Mouse (Mus musculus) splenic B cell, adult 2 months (primary cell): Measurements from ENCODE around the gene 4933427D14Rik.

Experiments
- DNase-seq: peaks from one replicate; pipeline ENCODE4 v3.0.0-alpha.2; 2011; ENCODE audit warnings: low read depth, low spot score
- H3K27me3 ChIP-seq: 2 replicates; pipeline ENCODE4 v1.6.1; 2012; ENCODE audit warnings: mild to moderate bottlenecking, low read length, moderate library complexity, mixed read lengths; ENCODE audit not compliant: control insufficient read depth, poor library complexity, insufficient read depth, severe bottlenecking
- H3K36me3 ChIP-seq: 2 replicates; pipeline ENCODE4 v1.6.1; 2012; ENCODE audit warnings: mild to moderate bottlenecking, low read length, moderate library complexity, mixed read lengths; ENCODE audit not compliant: control insufficient read depth, poor library complexity, insufficient read depth, severe bottlenecking

The 4933427D14Rik gene

GRCm38 (mm10) chr11:72207204-72207833 lies at the start of gene 4933427D14Rik, which contains the start of gene Txndc17:
4933427D14Rik (minus strand) TSS chr11:72207459.
Txndc17 (plus strand) TSS chr11:72207547.
- peaks cover 7% of the 10 kb centered on the region for H3K36me3 ChIP-seq
- no peaks in the 10 kb centered on the region for H3K27me3 ChIP-seq
- DNase-seq: peak; percentile 80

- no peaks in the 10 kb centered on the region for H3K27me3 ChIP-seq
- DNase-seq: no peak
- H3K36me3 ChIP-seq: no peaks in the 10 kb centered on the region
Measured at GRCm38 (mm10) chr11:72256441-72256840, 49.2 kb upstream of the 4933427D14Rik start.

GRCm38 (mm10) chr11:72255629-72256028 lies 48.4 kb upstream of the 4933427D14Rik start:
- Histone ChIP-seq H3K27me3 (no peaks in the 10 kb centered on the region), H3K36me3 (no peaks in the 10 kb centered on the region)
- no peak for DNase-seq

GRCm38 (mm10) chr11:72245196-72245753 lies 38.0 kb upstream of the 4933427D14Rik start:
- no peak for DNase-seq
- Histone ChIP-seq H3K27me3 (no peaks in the 10 kb centered on the region), H3K36me3 (no peaks in the 10 kb centered on the region)

- no peaks in the 10 kb centered on the region for H3K27me3 ChIP-seq
- no peak for DNase-seq
- H3K36me3 ChIP-seq: no peaks in the 10 kb centered on the region
Measured at GRCm38 (mm10) chr11:72240062-72240860, 33.0 kb upstream of the 4933427D14Rik start.

- H3K36me3 ChIP-seq: no peaks in the 10 kb centered on the region
- no peaks in the 10 kb centered on the region for H3K27me3 ChIP-seq
- no peak for DNase-seq
Measured at GRCm38 (mm10) chr11:72234013-72234412, 26.8 kb upstream of the 4933427D14Rik start.

- Histone ChIP-seq H3K36me3 (no peaks in the 10 kb centered on the region), H3K27me3 (no peaks in the 10 kb centered on the region)
- DNase-seq: no peak
Measured at GRCm38 (mm10) chr11:72232991-72233390, 25.7 kb upstream of the 4933427D14Rik start.

GRCm38 (mm10) chr11:72232068-72232467 lies 24.8 kb upstream of the 4933427D14Rik start:
- Histone ChIP-seq H3K27me3 (no peaks in the 10 kb centered on the region), H3K36me3 (no peaks in the 10 kb centered on the region)
- DNase-seq: no peak

- no peak for DNase-seq
- Histone ChIP-seq H3K36me3 (no peaks in the 10 kb centered on the region), H3K27me3 (no peaks in the 10 kb centered on the region)
Measured at GRCm38 (mm10) chr11:72228513-72228912, 21.3 kb upstream of the 4933427D14Rik start.

GRCm38 (mm10) chr11:72226901-72227300 lies 19.6 kb upstream of the 4933427D14Rik start:
- no peak for DNase-seq
- Histone ChIP-seq H3K36me3 (no peaks in the 10 kb centered on the region), H3K27me3 (no peaks in the 10 kb centered on the region)

- no peak for DNase-seq
- Histone ChIP-seq H3K36me3 (no peaks in the 10 kb centered on the region), H3K27me3 (no peaks in the 10 kb centered on the region)
Measured at GRCm38 (mm10) chr11:72226020-72226791, 18.9 kb upstream of the 4933427D14Rik start.

- Histone ChIP-seq H3K36me3 (no peaks in the 10 kb centered on the region), H3K27me3 (no peaks in the 10 kb centered on the region)
- peak; percentile 84 for DNase-seq
Measured at GRCm38 (mm10) chr11:72224865-72225264, 17.6 kb upstream of the 4933427D14Rik start.

- H3K36me3 ChIP-seq: no peaks in the 10 kb centered on the region
- no peaks in the 10 kb centered on the region for H3K27me3 ChIP-seq
- DNase-seq: no peak
Measured at GRCm38 (mm10) chr11:72223414-72223813, 16.2 kb upstream of the 4933427D14Rik start.

GRCm38 (mm10) chr11:72221278-72221677 lies 14.0 kb upstream of the 4933427D14Rik start:
- Histone ChIP-seq H3K36me3 (no peaks in the 10 kb centered on the region), H3K27me3 (no peaks in the 10 kb centered on the region)
- DNase-seq: peak; percentile 87
